Mouse (Mus musculus): ENCODE data around the gene Mns1. TPM values are rescaled to one million over a fixed set of nuclear protein-coding genes. Genes with fewer than 3 reads are reported as not detected.
A peak's percentile ranks its signal among the peaks of the same experiment; 100 is the strongest.

Gene Mns1
- polyA plus RNA-seq, 1 experiment from 2014 or later: 5.9 TPM

- 58% methylated on average over 8 of the region's 8 CpGs for WGBS
- ATAC-seq (no peak), DNase-seq (ENCODE audit: low spot score) (no peak)
- Histone ChIP-seq H3K27ac (ENCODE audit: low read length) (no peak overlapping the region), H3K4me3 (ENCODE audit: low read depth, low read length) (no peak overlapping the region), H3K9ac (replicated peaks; ENCODE audit: low read depth) (no peak overlapping the region), H3K27me3 (replicated peaks; ENCODE audit: insufficient read depth, low read length) (no peaks in the 10 kb centered on the region), H3K36me3 (ENCODE audit: insufficient read depth, low read length) (no peaks in the 10 kb centered on the region), H3K4me1 (ENCODE audit: insufficient read depth, low read depth, low read length) (peaks cover 4% of the 10 kb centered on the region; the same call in 1 of the 2 replicates), H3K4me2 (replicated peaks; ENCODE audit: low read depth, low read length) (no peak overlapping the region), H3K9me3 (ENCODE audit: low read length) (no peaks in the 10 kb centered on the region)
- TF ChIP-seq CTCF (IDR thresholded peaks at IDR 0.05): no peak
- no peak for TF ChIP-seq EP300 (IDR thresholded peaks at IDR 0.05)
Measured at GRCm38 (mm10) chr9:72440948-72441926, 3.4 kb downstream of the Mns1 start.

DNA sequence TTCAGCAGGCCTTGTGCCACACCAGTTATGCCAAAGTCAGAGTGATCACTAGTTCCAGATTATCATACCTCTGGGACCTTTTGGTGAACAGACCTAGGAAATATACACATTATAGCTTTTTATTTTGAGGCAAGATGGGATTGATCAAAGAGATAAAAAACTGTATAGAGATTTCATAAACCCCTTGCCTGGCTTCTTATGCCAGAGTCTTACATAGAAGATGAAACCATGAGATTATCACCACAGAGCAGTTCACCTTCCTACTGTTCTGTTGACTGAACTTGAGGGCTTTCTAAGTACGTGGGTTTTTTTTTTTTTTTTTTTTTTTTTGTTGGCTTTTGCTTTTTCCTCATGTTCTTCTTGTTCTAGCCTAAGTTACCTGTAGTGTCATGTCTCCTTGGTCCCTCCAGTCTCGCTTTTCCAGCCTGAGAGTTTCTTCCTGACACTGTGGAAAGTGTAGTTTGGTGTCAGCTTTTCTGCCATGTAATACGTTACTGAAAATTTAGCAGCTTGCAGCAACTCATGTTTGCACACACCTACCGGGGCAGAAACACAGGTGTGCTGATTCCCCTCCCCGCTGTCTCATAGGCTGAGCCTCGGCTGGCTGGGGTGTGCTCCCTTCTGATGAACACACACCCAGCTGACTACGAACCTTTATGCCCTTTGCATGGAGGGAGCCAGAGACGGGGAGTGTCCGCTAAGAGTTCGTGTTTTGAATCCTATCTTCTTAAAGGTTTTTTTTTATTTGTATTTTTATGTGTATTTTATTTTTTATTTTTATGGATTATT lies 4.3 kb downstream of the Mns1 start:
- H3K4me1 ChIP-seq (ENCODE audit: insufficient read depth, low read depth, low read length): peaks cover 4% of the 10 kb centered on the region; the same call in 1 of the 2 replicates
- 76% methylated on average over 10 of the region's 10 CpGs for WGBS
- H3K4me2 ChIP-seq (replicated peaks; ENCODE audit: low read depth, low read length): no peak overlapping the region
- no peaks in the 10 kb centered on the region for H3K27me3 ChIP-seq (replicated peaks; ENCODE audit: insufficient read depth, low read length)
- no peak overlapping the region for H3K4me3 ChIP-seq (ENCODE audit: low read depth, low read length)
- H3K27ac ChIP-seq (ENCODE audit: low read length): no peak overlapping the region
- no peak overlapping the region for H3K9ac ChIP-seq (replicated peaks; ENCODE audit: low read depth)
- H3K9me3 ChIP-seq (ENCODE audit: low read length): no peaks in the 10 kb centered on the region
- no peak for ATAC-seq
- DNase-seq (ENCODE audit: low spot score): no peak
- H3K36me3 ChIP-seq (ENCODE audit: insufficient read depth, low read length): no peaks in the 10 kb centered on the region
- TF ChIP-seq EP300 (IDR thresholded peaks at IDR 0.05): no peak
- no peak for TF ChIP-seq CTCF (IDR thresholded peaks at IDR 0.05)

- Histone ChIP-seq H3K4me1 (ENCODE audit: insufficient read depth, low read depth, low read length) (no peaks in the 10 kb centered on the region; the same call in 1 of the 2 replicates), H3K27me3 (replicated peaks; ENCODE audit: insufficient read depth, low read length) (no peaks in the 10 kb centered on the region), H3K4me2 (replicated peaks; ENCODE audit: low read depth, low read length) (no peak overlapping the region), H3K36me3 (ENCODE audit: insufficient read depth, low read length) (no peaks in the 10 kb centered on the region), H3K4me3 (ENCODE audit: low read depth, low read length) (no peak overlapping the region), H3K9ac (replicated peaks; ENCODE audit: low read depth) (no peak overlapping the region), H3K27ac (ENCODE audit: low read length) (no peak overlapping the region), H3K9me3 (ENCODE audit: low read length) (no peaks in the 10 kb centered on the region)
- peak; percentile 62 for ATAC-seq
- 48% methylated on average over 8 of the region's 8 CpGs for WGBS
- TF ChIP-seq EP300 (IDR thresholded peaks at IDR 0.05): no peak
- TF ChIP-seq CTCF (IDR thresholded peaks at IDR 0.05): peak; percentile 77
- DNase-seq (ENCODE audit: low spot score): peak; percentile 73
Measured at GRCm38 (mm10) chr9:72448026-72448425, 10.2 kb downstream of the Mns1 start.

GRCm38 (mm10) chr9:72449367-72449766 lies 11.6 kb downstream of the Mns1 start:
- Histone ChIP-seq H3K27ac (ENCODE audit: low read length) (no peak overlapping the region), H3K4me3 (ENCODE audit: low read depth, low read length) (peak overlapping the region; percentile 12; the same call in 1 of the 2 replicates)

GRCm38 (mm10) chr9:72449841-72450240 lies 12.0 kb downstream of the Mns1 start:
- no peak overlapping the region; the same call in 1 of the 2 replicates for H3K4me3 ChIP-seq (ENCODE audit: low read depth, low read length)
- no peaks in the 10 kb centered on the region; the same call in 1 of the 2 replicates for H3K4me1 ChIP-seq (ENCODE audit: insufficient read depth, low read depth, low read length)
- H3K9ac ChIP-seq (replicated peaks; ENCODE audit: low read depth): no peak overlapping the region
- no peaks in the 10 kb centered on the region for H3K27me3 ChIP-seq (replicated peaks; ENCODE audit: insufficient read depth, low read length)
- DNase-seq (ENCODE audit: low spot score) (no peak), ATAC-seq (no peak)
- no peaks in the 10 kb centered on the region for H3K9me3 ChIP-seq (ENCODE audit: low read length)
- WGBS: 92% methylated on average over 2 of the region's 2 CpGs
- no peaks in the 10 kb centered on the region for H3K36me3 ChIP-seq (ENCODE audit: insufficient read depth, low read length)
- H3K27ac ChIP-seq (ENCODE audit: low read length): no peak overlapping the region
- no peak for TF ChIP-seq CTCF (IDR thresholded peaks at IDR 0.05)
- TF ChIP-seq EP300 (IDR thresholded peaks at IDR 0.05): no peak
- peak overlapping the region; percentile 45; the same call in 1 of the 2 replicates for H3K4me2 ChIP-seq (replicated peaks; ENCODE audit: low read depth, low read length)

More at GRCm38 (mm10) chr9:72449367-72449766, 11.6 kb downstream of the Mns1 start:
- no peaks in the 10 kb centered on the region for H3K27me3 ChIP-seq (replicated peaks; ENCODE audit: insufficient read depth, low read length)
- H3K9ac ChIP-seq (replicated peaks; ENCODE audit: low read depth): no peak overlapping the region
- H3K4me1 ChIP-seq (ENCODE audit: insufficient read depth, low read depth, low read length): no peaks in the 10 kb centered on the region; the same call in 1 of the 2 replicates
- DNase-seq (ENCODE audit: low spot score) (peak; percentile 51), ATAC-seq (peak; percentile 38; the same call in 1 of the 2 replicates)
- H3K4me2 ChIP-seq (replicated peaks; ENCODE audit: low read depth, low read length): peak overlapping the region; percentile 45
- TF ChIP-seq CTCF (IDR thresholded peaks at IDR 0.05) (no peak), EP300 (IDR thresholded peaks at IDR 0.05) (no peak)
- no peaks in the 10 kb centered on the region for H3K9me3 ChIP-seq (ENCODE audit: low read length)
- H3K36me3 ChIP-seq (ENCODE audit: insufficient read depth, low read length): no peaks in the 10 kb centered on the region
- WGBS: 64% methylated on average over 7 of the region's 7 CpGs

- WGBS: 52% methylated on average over 1 of the region's 1 CpGs
- Histone ChIP-seq H3K27ac (ENCODE audit: low read length) (no peak overlapping the region), H3K4me3 (ENCODE audit: low read depth, low read length) (no peak overlapping the region), H3K27me3 (replicated peaks; ENCODE audit: insufficient read depth, low read length) (no peaks in the 10 kb centered on the region), H3K9ac (replicated peaks; ENCODE audit: low read depth) (no peak overlapping the region), H3K36me3 (ENCODE audit: insufficient read depth, low read length) (no peaks in the 10 kb centered on the region), H3K4me1 (ENCODE audit: insufficient read depth, low read depth, low read length) (no peaks in the 10 kb centered on the region; the same call in 1 of the 2 replicates), H3K9me3 (ENCODE audit: low read length) (no peaks in the 10 kb centered on the region), H3K4me2 (replicated peaks; ENCODE audit: low read depth, low read length) (no peak overlapping the region)
- ATAC-seq (no peak), DNase-seq (ENCODE audit: low spot score) (no peak)
- no peak for TF ChIP-seq EP300 (IDR thresholded peaks at IDR 0.05)
- TF ChIP-seq CTCF (IDR thresholded peaks at IDR 0.05): no peak
Measured at GRCm38 (mm10) chr9:72450363-72450762, 12.6 kb downstream of the Mns1 start.

All from lung, postnatal 0 days (tissue).